ENCODE assay signal across 24 mouse cellular contexts in genomic region chr16:17931906-17932460, GRCm38 (mm10). TPM values are rescaled to one million over a fixed set of nuclear protein-coding genes. Genes with fewer than 3 reads are reported as not detected.
"Had no signal": no experiment of that assay in that cellular context is flagged by ENCODE, and none has a peak within 500 bp of the region (broad histone marks: within the 10 kb centered on the region; RNA-seq: fewer than 3 reads in every experiment).

No protein-coding gene starts in this region.

- ATAC-seq: midbrain, embryonic 15.5 days had no signal

- H3K4me2 ChIP-seq: lung, embryonic 14.5 days; midbrain, embryonic 12.5 days; midbrain, embryonic 15.5 days; neural tube, embryonic 13.5 days; neural tube, embryonic 15.5 days had no signal

- H3K36me3 ChIP-seq: midbrain, embryonic 12.5 days; midbrain, embryonic 15.5 days; neural tube, embryonic 13.5 days; neural tube, embryonic 15.5 days had no signal

- H3K27me3 ChIP-seq: neural tube, embryonic 15.5 days had no signal

- H3K4me3 ChIP-seq: midbrain, embryonic 12.5 days; midbrain, embryonic 15.5 days; myocyte; neural tube, embryonic 13.5 days; neural tube, embryonic 15.5 days had no signal

- DNase-seq: lung, adult 18-20 months; lung, embryonic 14.5 days; lung, postnatal 10 days; lung, postnatal 4 days; retina, postnatal 1 day; right cerebral cortex, adult 18-20 months; right cerebral cortex, postnatal 25 days; right cerebral cortex, postnatal 4 days; spleen, adult 18-20 months; thymus, adult 18-20 months; thymus, postnatal 14 days; thymus, postnatal 36 days had no signal

- H3K9ac ChIP-seq: lung, embryonic 14.5 days; midbrain, embryonic 12.5 days; midbrain, embryonic 15.5 days; neural tube, embryonic 13.5 days; neural tube, embryonic 15.5 days had no signal

- H3K27ac ChIP-seq: midbrain, embryonic 12.5 days; midbrain, embryonic 15.5 days; neural tube, embryonic 13.5 days; neural tube, embryonic 15.5 days had no signal

- H3K9me3 ChIP-seq: midbrain, embryonic 12.5 days; midbrain, embryonic 15.5 days; neural tube, embryonic 13.5 days; neural tube, embryonic 15.5 days had no signal

RNA-seq across cellular contexts. Expression of gene Gsc2, which starts 17.1 kb away (rescaled TPM):
- polyA plus RNA-seq: liver, embryonic 16.5 days; lung, embryonic 16.5 days; myocyte; neural tube, embryonic 11.5 days; neural tube, embryonic 13.5 days; neural tube, embryonic 15.5 days; small intestine, adult 2 months; stomach, embryonic 14.5 days; stomach, embryonic 16.5 days; thymus, postnatal 0 days had no signal

RNA-seq across cellular contexts. Expression of gene Tssk2, which starts 33.5 kb away (rescaled TPM):
- polyA plus RNA-seq: liver, embryonic 16.5 days; lung, embryonic 14.5 days; lung, embryonic 16.5 days; midbrain, embryonic 12.5 days; midbrain, embryonic 15.5 days; neural tube, embryonic 13.5 days; neural tube, embryonic 15.5 days; small intestine, adult 2 months; stomach, embryonic 14.5 days; stomach, embryonic 16.5 days; thymus, postnatal 0 days had no signal
